ENCODE assay signal across 8 mouse cellular contexts in genomic region chr7:81571941-81572441, GRCm38 (mm10). TPM values are rescaled to one million over a fixed set of nuclear protein-coding genes. Genes with fewer than 3 reads are reported as not detected.
DNase-seq lines count a peak whose midpoint lies in the region; ATAC-seq and TF ChIP-seq lines count a peak whose summit lies in the region.

No protein-coding gene starts in this region.

- DNase-seq in layer of hippocampus, adult 2 months (ENCODE audit: low spot score in 2 of 2) = no peak
- DNase-seq in layer of hippocampus, adult 8-10 months (ENCODE audit: low spot score in 2 of 2) = no peak
- no peak for DNase-seq in embryonic facial prominence, embryonic 10.5 days (ENCODE audit: low spot score)
- DNase-seq in liver, postnatal 0 days = peak; percentile 34
- no peak for DNase-seq in T-cell, adult 2 months (ENCODE audit: low spot score)
- DNase-seq in thymus, postnatal 4 days = no peak
- no peak for DNase-seq in yolk sac, embryonic 10.5 days (ENCODE audit: low spot score)

- WGBS in embryonic facial prominence, embryonic 10.5 days = 21% methylated on average over 15 of the region's 15 CpGs
- WGBS in hindbrain, embryonic 16.5 days = 16% methylated on average over 15 of the region's 15 CpGs
- 7% methylated on average over 15 of the region's 15 CpGs for WGBS in liver, postnatal 0 days (ENCODE audit: insufficient replicate concordance)

- peak overlapping the region; percentile 85 for H3K4me3 ChIP-seq in layer of hippocampus, adult 2 months
- peak overlapping the region; percentile 86 for H3K4me3 ChIP-seq in embryonic facial prominence, embryonic 10.5 days
- H3K4me3 ChIP-seq in hindbrain, embryonic 16.5 days (ENCODE audit: low read length) = peak overlapping the region; percentile 96
- peak overlapping the region; percentile 85 for H3K4me3 ChIP-seq in liver, postnatal 0 days (ENCODE audit: low read depth, low read length)

- H3K27me3 ChIP-seq in embryonic facial prominence, embryonic 10.5 days (replicated peaks; ENCODE audit: low read depth, poor library complexity, severe bottlenecking) = peaks cover 12% of the 10 kb centered on the region
- no peaks in the 10 kb centered on the region for H3K27me3 ChIP-seq in hindbrain, embryonic 16.5 days (replicated peaks; ENCODE audit: control insufficient read depth, insufficient read depth, low read length)
- H3K27me3 ChIP-seq in liver, postnatal 0 days (ENCODE audit: insufficient read depth, low read length) = no peaks in the 10 kb centered on the region

- 0 out of 2 replicates have a peak, but pooled peaks cover 5% of the 10 kb centered on the region for H3K36me3 ChIP-seq in embryonic facial prominence, embryonic 10.5 days (replicated peaks)
- H3K36me3 ChIP-seq in hindbrain, embryonic 16.5 days (ENCODE audit: control insufficient read depth, insufficient read depth, low read length) = no peaks in the 10 kb centered on the region
- peaks cover 23% of the 10 kb centered on the region for H3K36me3 ChIP-seq in liver, postnatal 0 days (replicated peaks; ENCODE audit: insufficient read depth, low read length)

- H3K4me1 ChIP-seq in embryonic facial prominence, embryonic 10.5 days = peaks cover 11% of the 10 kb centered on the region; the same call in 1 of the 2 replicates
- peaks cover 20% of the 10 kb centered on the region for H3K4me1 ChIP-seq in hindbrain, embryonic 16.5 days (ENCODE audit: control insufficient read depth, insufficient read depth, low read depth, low read length)
- H3K4me1 ChIP-seq in liver, postnatal 0 days (ENCODE audit: insufficient read depth) = peaks cover 17% of the 10 kb centered on the region

- peak overlapping the region; percentile 89 for H3K4me2 ChIP-seq in hindbrain, embryonic 16.5 days (ENCODE audit: low read length)
- H3K4me2 ChIP-seq in liver, postnatal 0 days (ENCODE audit: low read depth, low read length) = peak overlapping the region; percentile 72

- ATAC-seq in hindbrain, embryonic 16.5 days = no peak
- peak; percentile 12; the same call in 1 of the 2 replicates for ATAC-seq in liver, postnatal 0 days

- no peak for TF ChIP-seq EP300 in liver, postnatal 0 days (IDR thresholded peaks at IDR 0.05; ENCODE audit: low read depth)

- peak overlapping the region; percentile 96 for H3K27ac ChIP-seq in layer of hippocampus, adult 2 months
- peak overlapping the region; percentile 89 for H3K27ac ChIP-seq in embryonic facial prominence, embryonic 10.5 days (replicated peaks)
- H3K27ac ChIP-seq in hindbrain, embryonic 16.5 days (ENCODE audit: low read depth, low read length) = peak overlapping the region; percentile 97
- peak overlapping the region; percentile 98 for H3K27ac ChIP-seq in liver, postnatal 0 days (ENCODE audit: low read depth)

- peak overlapping the region; percentile 94 for H3K9ac ChIP-seq in hindbrain, embryonic 16.5 days (ENCODE audit: low read depth, low read length)
- peak overlapping the region; percentile 94 for H3K9ac ChIP-seq in liver, postnatal 0 days (replicated peaks)

- no peak for TF ChIP-seq CTCF in layer of hippocampus, adult 2 months (conservative IDR thresholded peaks at IDR 0.05)
- no peak for TF ChIP-seq CTCF in liver, postnatal 0 days (IDR thresholded peaks at IDR 0.05; ENCODE audit: low read depth)

- no peaks in the 10 kb centered on the region for H3K9me3 ChIP-seq in embryonic facial prominence, embryonic 10.5 days
- no peaks in the 10 kb centered on the region for H3K9me3 ChIP-seq in hindbrain, embryonic 16.5 days (ENCODE audit: control insufficient read depth, low read length)
- no peaks in the 10 kb centered on the region for H3K9me3 ChIP-seq in liver, postnatal 0 days (ENCODE audit: low read length)

RNA-seq across cellular contexts. Expression of gene Whamm, which starts 0.9 kb away (rescaled TPM):
- 10 to 100 TPM; 19.0 to 22.8 TPM for total RNA-seq in layer of hippocampus, adult 2 months (2021)
- total RNA-seq in layer of hippocampus, adult 8-10 months (2022) = 10 to 100 TPM; 20.6 to 23.8 (median 21.0) TPM
- 2.4 and 3.4 TPM in 2 replicates for polyA plus RNA-seq in embryonic facial prominence, embryonic 10.5 days (2016; fragmentation: Nextera tagmentation; extraction: Ambion mirVana)
- 2.0 and 6.0 TPM in 2 replicates for polyA plus RNA-seq in hindbrain, embryonic 16.5 days (2015; fragmentation: Nextera tagmentation; extraction: Ambion mirVana)
- polyA plus RNA-seq in liver, postnatal 0 days (2015; fragmentation: Nextera tagmentation; extraction: Ambion mirVana) = 7.0 and 8.1 TPM in 2 replicates

RNA-seq across cellular contexts. Expression of gene Fsd2, which starts 5.2 kb away (rescaled TPM):
- total RNA-seq in layer of hippocampus, adult 2 months (2021) = under 1 TPM; 0.27 to 0.28 TPM
- under 1 TPM; 0.27 to 0.33 (median 0.30) TPM for total RNA-seq in layer of hippocampus, adult 8-10 months (2022)
- 0.04 TPM in 1 of 2 replicates, not detected in the other for polyA plus RNA-seq in embryonic facial prominence, embryonic 10.5 days (2016; fragmentation: Nextera tagmentation; extraction: Ambion mirVana)
- 0.15 and 0.57 TPM in 2 replicates for polyA plus RNA-seq in hindbrain, embryonic 16.5 days (2015; fragmentation: Nextera tagmentation; extraction: Ambion mirVana)
- 0.28 and 0.50 TPM in 2 replicates for polyA plus RNA-seq in liver, postnatal 0 days (2015; fragmentation: Nextera tagmentation; extraction: Ambion mirVana)
